Mouse (Mus musculus) neural tube, embryonic 12.5 days (tissue): ENCODE data around the gene Gm10061. TPM values are rescaled to one million over a fixed set of nuclear protein-coding genes. Genes with fewer than 3 reads are reported as not detected.
"Not testable (repeated sequence)": the region's sequence is repeated elsewhere in the genome, so short reads cannot be mapped to it uniquely, and the experiment has no call there.

Experiments
- ATAC-seq: fragments of 200-750 bp; cut with Nextera tagmentation; 2 replicates; pipeline ENCODE4 v1.8.0; 2017; ENCODE audit warnings: low read depth, mild to moderate bottlenecking, moderate TSS enrichment, moderate library complexity; ENCODE audit not compliant: low FRiP score
- H3K27ac ChIP-seq: fragments of 300-500 bp; sonication (generic); 2 replicates; pipeline ENCODE4 v1.5.1; 2016
- H3K27me3 ChIP-seq: fragments of 300-500 bp; sonication (generic); replicated peaks from 2 replicates; pipeline ENCODE4 v1.6.1; 2016; ENCODE audit warnings: mild to moderate bottlenecking
- H3K36me3 ChIP-seq: fragments of 300-500 bp; sonication (generic); 2 replicates; pipeline ENCODE4 v1.6.1; 2016; ENCODE audit warnings: mild to moderate bottlenecking
- H3K4me1 ChIP-seq: fragments of 300-500 bp; sonication (generic); 2 replicates; pipeline ENCODE4 v1.6.1; 2016
- H3K4me2 ChIP-seq: fragments of 300-500 bp; sonication (generic); replicated peaks from 2 replicates; pipeline ENCODE4 v1.6.1; 2016; ENCODE audit warnings: mild to moderate bottlenecking
- H3K4me3 ChIP-seq: fragments of 300-500 bp; sonication (generic); 2 replicates; pipeline ENCODE4 v1.5.1; 2016
- H3K9ac ChIP-seq: fragments of 300-500 bp; sonication (generic); 2 replicates; pipeline ENCODE4 v1.6.1; 2016; ENCODE audit warnings: mild to moderate bottlenecking
- H3K9me3 ChIP-seq: fragments of 300-500 bp; sonication (generic); 2 replicates; pipeline ENCODE4 v1.6.1; 2016; ENCODE audit warnings: mild to moderate bottlenecking
- WGBS: fragments of 180-500 bp; shearing (Covaris S2); methylation state at CpG from one replicate; pipeline ENCODE4 v1.1.7; 2016; 5-methylcytosine and 5-hydroxymethylcytosine counted together
- polyA plus RNA-seq: library from polyadenylated mRNA; unstranded; fragments of >200 nt; fragmentation: Nextera tagmentation; extraction: Ambion mirVana; gene quantifications from 2 replicates; pipeline ENCODE4 v1.2.1, GENCODE M21; 2016

Gm10061 gene
- not detected in 2 replicates for polyA plus RNA-seq

DNA sequence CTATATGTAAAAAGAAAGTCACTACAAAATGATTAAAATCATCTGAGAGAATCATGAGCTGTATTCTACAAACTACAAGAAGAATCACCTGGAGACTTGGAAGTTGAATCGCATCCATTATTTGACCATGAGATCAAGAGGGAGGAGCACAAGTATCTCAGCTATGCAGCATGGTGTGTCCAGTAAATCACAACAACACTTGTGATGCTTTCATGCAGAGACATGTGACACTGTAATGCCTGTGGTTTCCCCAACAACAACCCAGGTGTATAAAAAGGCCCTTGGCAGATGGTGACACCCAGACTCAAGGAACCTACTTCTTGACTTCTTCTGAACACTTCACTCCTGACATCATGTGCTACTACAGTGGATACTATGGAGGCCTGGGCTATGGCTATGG lies at the start of gene Gm10061:
Gene Gm10061, plus strand, starts transcription at position 301 of the 400 bp plus-strand sequence.
- Histone ChIP-seq H3K27ac (no peak within 1 kb of the TSS), H3K9ac (no peak within 1 kb of the TSS), H3K4me3 (no peak within 1 kb of the TSS), H3K4me1 (no peaks in the 10 kb centered on the region), H3K4me2 (no peak within 1 kb of the TSS), H3K9me3 (no peaks in the 10 kb centered on the region), H3K36me3 (no peaks in the 10 kb centered on the region), H3K27me3 (no peaks in the 10 kb centered on the region)
- 90% methylated on average over 1 of the region's 1 CpGs for WGBS
- ATAC-seq: no peak

DNA sequence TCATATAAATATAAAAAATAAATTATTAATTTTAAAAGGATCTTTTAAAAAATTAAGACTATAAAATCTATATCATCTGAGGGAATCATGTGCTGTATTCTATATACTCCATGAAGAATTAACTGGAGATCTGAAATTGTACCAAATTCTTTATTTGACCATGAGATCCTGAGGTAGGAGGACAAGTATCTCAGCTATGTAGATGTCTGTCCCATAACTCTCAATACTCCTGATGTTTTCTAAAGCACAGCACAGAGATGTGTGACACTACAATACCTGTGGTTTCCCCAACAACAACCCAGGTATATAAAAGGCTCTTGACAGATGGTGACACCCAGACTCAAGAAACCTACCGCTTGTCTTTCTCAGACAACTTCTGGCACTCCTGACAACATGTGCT lies 10.3 kb upstream of the Gm10061 start, which contains the start of gene Gm6358:
Gene Gm6358, plus strand, starts transcription at position 301 of the 400 bp plus-strand sequence.
- WGBS: 96% methylated on average over 1 of the region's 1 CpGs
- H3K4me3 ChIP-seq: no peak within 1 kb of the TSS
- H3K27ac ChIP-seq: no peak within 1 kb of the TSS
- H3K27me3 ChIP-seq: no peaks in the 10 kb centered on the region
- H3K4me1 ChIP-seq: no peaks in the 10 kb centered on the region
- H3K36me3 ChIP-seq: no peaks in the 10 kb centered on the region
- H3K4me2 ChIP-seq: no peak within 1 kb of the TSS
- ATAC-seq: no peak
- H3K9ac ChIP-seq: no peak within 1 kb of the TSS
- H3K9me3 ChIP-seq: no peaks in the 10 kb centered on the region

DNA sequence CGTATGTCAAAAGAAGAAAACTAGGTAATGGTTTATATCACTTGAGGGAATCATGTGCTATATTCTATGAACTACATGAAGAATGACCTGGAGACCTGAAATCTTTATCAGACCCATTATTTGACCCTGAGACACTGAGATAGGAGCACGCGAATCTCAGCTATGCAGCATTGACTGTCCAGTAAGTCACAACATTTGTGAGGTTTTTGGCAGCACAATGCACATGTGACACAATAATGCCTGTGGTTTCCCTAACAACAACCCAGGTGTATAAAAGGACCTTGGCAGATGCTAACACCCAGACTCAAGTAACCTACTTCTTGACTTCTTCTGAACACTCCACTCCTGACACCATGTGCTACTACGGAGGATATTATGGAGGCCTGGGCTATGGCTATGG lies 6.8 kb downstream of the Gm10061 start, which contains the start of gene Gm9789:
Gene Gm9789, plus strand, starts transcription at position 301 of the 400 bp plus-strand sequence.
- no peaks in the 10 kb centered on the region for H3K9me3 ChIP-seq
- no peak within 1 kb of the TSS for H3K4me2 ChIP-seq
- H3K36me3 ChIP-seq: no peaks in the 10 kb centered on the region
- H3K9ac ChIP-seq: no peak within 1 kb of the TSS
- 88% methylated on average over 4 of the region's 4 CpGs for WGBS
- no peak within 1 kb of the TSS for H3K4me3 ChIP-seq
- no peaks in the 10 kb centered on the region for H3K4me1 ChIP-seq
- no peak for ATAC-seq
- no peaks in the 10 kb centered on the region for H3K27me3 ChIP-seq
- no peak within 1 kb of the TSS for H3K27ac ChIP-seq

DNA sequence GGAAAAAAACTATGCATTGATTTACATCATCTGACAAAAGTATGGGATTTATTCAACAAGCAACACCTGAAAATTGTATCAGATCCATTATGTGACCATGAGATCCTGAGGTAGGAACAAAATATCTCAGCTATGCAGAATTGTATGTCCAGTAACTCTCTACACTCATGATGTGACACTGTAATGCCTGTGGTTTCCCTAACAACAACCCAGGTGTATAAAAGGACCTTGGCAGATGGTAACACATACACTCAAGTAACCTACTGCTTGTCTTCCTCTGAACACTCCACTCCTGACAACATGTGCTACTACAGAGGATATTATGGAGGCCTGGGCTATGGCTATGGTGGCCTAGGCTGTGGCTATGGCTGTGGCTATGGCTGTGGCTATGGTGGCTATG lies 18.3 kb downstream of the Gm10061 start, which contains the start of gene Gm7735:
Gene Gm7735, plus strand, starts transcription at position 301 of the 400 bp plus-strand sequence.
- not testable (repeated sequence) for H3K27ac ChIP-seq, H3K4me3 ChIP-seq, H3K4me2 ChIP-seq, H3K9ac ChIP-seq, H3K4me1 ChIP-seq, ATAC-seq, H3K36me3 ChIP-seq, H3K9me3 ChIP-seq, H3K27me3 ChIP-seq

DNA sequence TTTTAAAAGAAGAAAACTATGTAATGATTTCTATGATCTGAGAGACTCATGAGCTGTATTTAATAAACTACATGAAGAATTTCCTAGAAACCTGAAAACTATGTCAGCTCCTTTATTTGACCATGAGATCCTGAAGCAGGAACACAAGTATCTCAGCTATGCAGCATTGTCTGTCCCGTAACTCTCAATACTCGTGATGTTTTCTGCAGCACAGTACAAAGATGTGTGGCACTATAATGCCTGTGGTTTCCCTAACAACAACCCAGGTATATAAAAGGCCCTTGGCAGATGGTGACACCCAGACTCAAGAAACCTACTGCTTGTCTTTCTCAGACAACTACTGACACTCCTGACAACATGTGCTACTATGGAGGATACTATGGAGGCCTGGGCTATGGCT lies 23.5 kb downstream of the Gm10061 start, which contains the start of gene 1110057P08Rik:
Gene 1110057P08Rik, plus strand, starts transcription at position 301 of the 400 bp plus-strand sequence.
- WGBS: 76% methylated on average over 2 of the region's 2 CpGs
- no peak for ATAC-seq
- no peak within 1 kb of the TSS for H3K4me3 ChIP-seq
- no peaks in the 10 kb centered on the region for H3K36me3 ChIP-seq
- no peak within 1 kb of the TSS for H3K27ac ChIP-seq
- no peaks in the 10 kb centered on the region for H3K9me3 ChIP-seq
- H3K4me2 ChIP-seq: no peak within 1 kb of the TSS
- no peaks in the 10 kb centered on the region for H3K4me1 ChIP-seq
- H3K9ac ChIP-seq: no peak within 1 kb of the TSS
- no peaks in the 10 kb centered on the region for H3K27me3 ChIP-seq

DNA sequence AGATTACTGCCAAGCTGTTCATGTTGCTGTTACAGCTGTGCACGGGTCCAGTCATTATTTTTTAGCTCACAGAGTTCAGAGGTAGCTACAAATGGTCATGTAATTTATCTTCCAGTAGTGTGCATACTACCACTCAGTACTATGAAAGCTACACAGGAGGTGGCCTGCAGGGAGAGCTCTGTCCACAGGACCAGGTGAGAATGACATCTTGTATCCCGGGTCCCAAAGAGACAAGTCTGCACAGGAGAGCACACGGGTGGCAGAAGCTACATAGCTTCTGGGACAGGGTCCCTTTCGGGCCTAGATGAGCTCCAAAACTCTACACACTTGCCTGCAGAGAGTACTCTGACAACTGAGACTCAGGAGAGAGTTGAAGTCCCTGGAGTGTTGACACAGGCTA lies 37.7 kb downstream of the Gm10061 start:
- H3K4me1 ChIP-seq: no peaks in the 10 kb centered on the region
- 84% methylated on average over 4 of the region's 4 CpGs for WGBS
- H3K9ac ChIP-seq: no peak overlapping the region
- H3K4me2 ChIP-seq: no peak overlapping the region
- ATAC-seq: no peak
- no peak overlapping the region for H3K27ac ChIP-seq
- H3K27me3 ChIP-seq: no peaks in the 10 kb centered on the region
- no peaks in the 10 kb centered on the region for H3K9me3 ChIP-seq
- H3K4me3 ChIP-seq: no peak overlapping the region
- H3K36me3 ChIP-seq: no peaks in the 10 kb centered on the region

Other genes starting within 250 kb of the Gm10061 start
- not detected in 2 replicates for gene Krtap19-9b, start 218.8 kb upstream of the Gm10061 start, polyA plus RNA-seq
- not detected in 2 replicates for gene Krtap16-3, start 188.2 kb upstream of the Gm10061 start, polyA plus RNA-seq
- not detected in 2 replicates for gene Krtap22-2, start 140.3 kb upstream of the Gm10061 start, polyA plus RNA-seq
- not detected in 2 replicates for gene Gm10229, start 135.8 kb upstream of the Gm10061 start, polyA plus RNA-seq
- gene Krtap6-1, start 119.4 kb upstream of the Gm10061 start, polyA plus RNA-seq: not detected in 2 replicates
- not detected in 2 replicates for gene Gm10228, start 109.6 kb upstream of the Gm10061 start, polyA plus RNA-seq
- gene Krtap6-5, start 103.2 kb upstream of the Gm10061 start, polyA plus RNA-seq: not detected in 2 replicates
- not detected in 2 replicates for gene 1110025L11Rik, start 87.1 kb upstream of the Gm10061 start, polyA plus RNA-seq
- gene Krtap6-3, start 67.1 kb upstream of the Gm10061 start, polyA plus RNA-seq: not detected in 2 replicates
- not detected in 2 replicates for gene Gm6358, start 10.2 kb upstream of the Gm10061 start, polyA plus RNA-seq
- not detected in 2 replicates for gene Gm9789, start 6.9 kb downstream of the Gm10061 start, polyA plus RNA-seq
- gene Gm7735, start 18.4 kb downstream of the Gm10061 start, polyA plus RNA-seq: not detected in 2 replicates
- not detected in 2 replicates for gene 1110057P08Rik, start 23.6 kb downstream of the Gm10061 start, polyA plus RNA-seq
- not detected in 2 replicates for gene Krtap20-2, start 54.8 kb downstream of the Gm10061 start, polyA plus RNA-seq